Mouse (Mus musculus): ENCODE measurements at regions not wholly inside any gene's neighbourhood (a gene's known extent, or its start where the extent isn't known, plus 50 kb on each side); places are given as distances from the start of the nearest gene placed in this dataset.

DNA sequence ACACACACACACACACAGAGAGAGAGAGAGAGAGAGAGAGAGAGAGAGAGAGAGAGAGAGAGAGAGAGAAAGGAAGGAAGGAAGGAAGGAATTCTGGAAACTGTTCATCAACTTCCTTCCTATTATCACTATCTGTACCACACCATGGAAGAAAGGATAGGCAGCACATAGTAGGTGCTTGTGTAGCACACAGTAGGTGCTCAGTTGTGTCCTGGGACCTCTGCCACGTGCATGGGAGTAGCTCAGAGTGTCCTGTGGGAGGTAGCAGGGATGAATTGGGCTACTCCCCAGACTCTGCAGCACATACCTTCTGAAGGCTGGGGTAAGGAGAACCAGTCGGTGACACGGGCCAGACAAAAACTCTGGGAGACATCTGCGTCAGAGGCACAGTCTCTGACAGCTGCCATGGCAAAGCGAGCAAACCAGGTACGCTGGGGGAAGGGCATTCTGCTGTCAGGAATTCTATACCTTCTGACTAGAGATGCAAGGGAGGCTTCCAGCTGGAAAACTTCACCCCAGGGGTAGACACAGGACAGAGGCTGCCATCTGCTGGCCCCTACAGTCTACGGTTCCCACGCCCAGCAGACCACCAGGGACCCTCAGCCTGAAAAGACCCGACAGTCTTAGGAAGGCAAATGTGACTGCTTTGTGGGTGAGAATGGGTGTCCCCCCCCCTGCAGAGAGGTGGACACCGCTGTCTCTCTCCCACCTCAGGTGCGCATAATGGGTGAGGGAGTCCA is 126.2 kb upstream of the Igsf21 start:
- TF ChIP-seq GATA1 (IDR thresholded peaks at IDR 0.05; ENCODE audit: low read length) (no peak), TAL1 (IDR thresholded peaks at IDR 0.05; ENCODE audit: low read length) (no peak)
